Mouse (Mus musculus) heart, adult 2 months (tissue): ENCODE data around the gene Ncln. TPM values are rescaled to one million over a fixed set of nuclear protein-coding genes. Genes with fewer than 3 reads are reported as not detected.

Experiments
- DNase-seq, 2 experiments: peaks; one replicate each; pipeline ENCODE4 v3.0.0; 2021
- H3K27ac ChIP-seq: fragments of 200-600 bp; 2 replicates; pipeline ENCODE4 v1.8.1; 2022
- H3K27me3 ChIP-seq: fragments of 200-500 bp; 2 replicates; pipeline ENCODE4 v1.6.1; 2012; ENCODE audit warnings: mild to moderate bottlenecking, low read length, inconsistent platforms, mixed read lengths; ENCODE audit not compliant: control insufficient read depth, insufficient read depth
- H3K36me3 ChIP-seq: fragments of 200-500 bp; 2 replicates; pipeline ENCODE4 v1.6.1; 2012; ENCODE audit warnings: low read length, inconsistent platforms; ENCODE audit not compliant: control insufficient read depth, insufficient read depth
- H3K4me1 ChIP-seq: fragments of 200-500 bp; 2 replicates; pipeline ENCODE4 v1.6.1; 2011; ENCODE audit warnings: low read length; ENCODE audit not compliant: control insufficient read depth, insufficient read depth
- H3K4me3 ChIP-seq: fragments of 200-600 bp; 2 replicates; pipeline ENCODE4 v1.8.1; 2022
- H3K79me2 ChIP-seq: fragments of 200-500 bp; replicated peaks from 2 replicates; pipeline ENCODE4 v1.6.1; 2012; ENCODE audit warnings: mild to moderate bottlenecking, inconsistent platforms, low read length, moderate library complexity, mixed read lengths; ENCODE audit not compliant: control insufficient read depth, insufficient read depth
- H3K9ac ChIP-seq: fragments of 200-500 bp; 2 replicates; pipeline ENCODE4 v1.6.1; 2012; ENCODE audit warnings: low read depth, mild to moderate bottlenecking, control low read depth, inconsistent platforms, low read length, mixed read lengths
- CTCF ChIP-seq: fragments of 200-600 bp; IDR thresholded peaks from 2 replicates; pipeline ENCODE4 v1.8.1; 2022; ENCODE audit warnings: antibody characterized with exemption, mild to moderate bottlenecking, moderate library complexity
- EP300 ChIP-seq: fragments of 200-500 bp; IDR thresholded peaks from 2 replicates; pipeline ENCODE4 v1.6.1; 2011; ENCODE audit warnings: low read depth, low read length, control low read depth; ENCODE audit not compliant: insufficient read depth
- POLR2A ChIP-seq: fragments of 200-500 bp; IDR thresholded peaks from 2 replicates; pipeline ENCODE4 v1.6.1; 2011; ENCODE audit warnings: mild to moderate bottlenecking, low read depth, low read length, control low read depth; ENCODE audit not compliant: insufficient read depth
- WGBS: fragments of 180-500 bp; shearing (Covaris S2); methylation state at CpG from one replicate; pipeline ENCODE4 v1.1.7; 2018; 5-methylcytosine and 5-hydroxymethylcytosine counted together
- intact Hi-C: fragments of 180-260 bp; cut with DNase I; formaldehyde crosslinking; loops from one replicate; pipeline ENCODE4 v1.15.1; 2025
- polyA plus RNA-seq: library from polyadenylated mRNA; depleted of rRNA; stranded (reverse); fragments of >200 nt; gene quantifications from 2 replicates; pipeline ENCODE4 v1.2.3, GENCODE M21; 2012
- total RNA-seq, 2 experiments: library from RNA; stranded (reverse); gene quantifications; 2 replicates each; pipeline ENCODE4 v1.2.3; 2021

Ncln gene
- total and polyA plus RNA-seq, 3 experiments, result 68.6 to 107 (median 74.2) TPM

GRCm38 (mm10) chr10:81488081-81488480 lies 8.1 kb downstream of the Ncln start:
- no peak overlapping the region for H3K9ac ChIP-seq

DNA sequence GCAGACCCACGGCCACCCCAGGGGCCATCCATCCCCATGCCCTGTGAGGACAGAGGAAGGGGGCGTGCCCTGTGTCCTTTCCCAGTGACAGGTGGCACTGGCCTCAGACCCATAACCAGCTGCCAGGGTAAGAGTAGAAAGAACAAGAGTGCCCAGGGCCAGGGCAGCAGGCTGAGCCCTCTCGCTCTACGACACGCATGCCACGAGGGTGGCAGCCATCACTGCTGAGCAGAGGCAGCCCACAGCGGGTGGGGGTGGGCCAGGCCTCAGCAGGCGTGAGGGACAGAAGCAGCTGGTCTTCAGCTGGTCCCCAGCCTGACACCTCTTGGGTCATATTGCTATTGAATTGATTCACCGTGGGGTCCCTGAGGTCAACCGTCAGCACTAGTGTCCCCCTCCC lies 9.7 kb downstream of the Ncln start:
- H3K27me3 ChIP-seq, result no peaks in the 10 kb centered on the region
- no peaks in the 10 kb centered on the region for H3K36me3 ChIP-seq
- no peak overlapping the region for H3K9ac ChIP-seq
- WGBS, result 92% methylated on average over 10 of the region's 10 CpGs
- intact Hi-C loops, result no loop called here
- H3K4me3 ChIP-seq, result no peak overlapping the region
- no peaks in the 10 kb centered on the region for H3K79me2 ChIP-seq
- no peak for TF ChIP-seq POLR2A
- TF ChIP-seq CTCF, result no peak
- TF ChIP-seq EP300, result no peak
- DNase-seq, result no peak
- no peak overlapping the region for H3K27ac ChIP-seq
- H3K4me1 ChIP-seq, result peaks cover 3% of the 10 kb centered on the region; the same call in 1 of the 2 replicates

More at GRCm38 (mm10) chr10:81488081-81488480, 8.1 kb downstream of the Ncln start:
- Histone ChIP-seq H3K36me3 (no peaks in the 10 kb centered on the region), H3K4me1 (no peaks in the 10 kb centered on the region; the same call in 1 of the 2 replicates), H3K79me2 (no peaks in the 10 kb centered on the region), H3K4me3 (no peak overlapping the region), H3K27me3 (no peaks in the 10 kb centered on the region), H3K27ac (no peak overlapping the region)
- intact Hi-C loops, result no loop called here
- no peak for TF ChIP-seq POLR2A
- TF ChIP-seq CTCF, result peak; percentile 27
- peak in 1 of 2 experiments; percentile 23 for DNase-seq
- 74% methylated on average over 11 of the region's 11 CpGs for WGBS

GRCm38 (mm10) chr10:81485479-81486018 lies 10.6 kb downstream of the Ncln start:
- DNase-seq, result no peak
- 55% methylated on average over 7 of the region's 7 CpGs for WGBS
- intact Hi-C loops, result no loop called here
- H3K27ac ChIP-seq, result no peak overlapping the region
- no peaks in the 10 kb centered on the region for H3K27me3 ChIP-seq
- H3K36me3 ChIP-seq, result no peaks in the 10 kb centered on the region
- peaks cover 3% of the 10 kb centered on the region; the same call in 1 of the 2 replicates for H3K4me1 ChIP-seq
- H3K79me2 ChIP-seq, result no peaks in the 10 kb centered on the region
- no peak overlapping the region for H3K4me3 ChIP-seq
- H3K9ac ChIP-seq, result no peak overlapping the region
- TF ChIP-seq POLR2A (no peak), CTCF (no peak), EP300 (no peak)

DNA sequence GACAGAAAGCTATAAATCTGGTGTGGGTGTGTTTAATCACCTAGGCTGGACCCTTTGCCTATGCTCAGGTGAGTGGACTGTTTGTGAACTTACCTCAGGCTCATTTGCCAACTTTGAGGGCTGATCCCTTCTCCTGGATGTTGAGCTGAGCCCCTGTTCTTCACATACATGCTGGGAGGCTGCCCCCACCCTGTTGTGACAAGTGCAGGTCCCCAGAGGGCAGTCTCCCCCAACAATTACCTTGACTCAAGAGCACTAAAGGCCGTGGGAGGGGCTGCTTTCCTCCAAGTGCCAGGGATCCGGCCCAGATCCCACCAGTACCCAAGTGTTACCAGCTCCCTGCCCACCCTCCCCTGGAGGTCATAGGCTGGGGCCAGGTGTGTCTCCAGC lies 11.1 kb downstream of the Ncln start:
- 8% methylated on average over 2 of the region's 2 CpGs for WGBS
- Histone ChIP-seq H3K36me3 (no peaks in the 10 kb centered on the region), H3K4me3 (no peak overlapping the region), H3K9ac (no peak overlapping the region), H3K4me1 (peaks cover 3% of the 10 kb centered on the region; the same call in 1 of the 2 replicates), H3K27ac (no peak overlapping the region), H3K79me2 (no peaks in the 10 kb centered on the region), H3K27me3 (no peaks in the 10 kb centered on the region)
- DNase-seq, result no peak
- intact Hi-C loops, result no loop called here
- no peak for TF ChIP-seq EP300
- no peak for TF ChIP-seq POLR2A
- peak; percentile 19; the same call in 1 of the 2 replicates for TF ChIP-seq CTCF

DNA sequence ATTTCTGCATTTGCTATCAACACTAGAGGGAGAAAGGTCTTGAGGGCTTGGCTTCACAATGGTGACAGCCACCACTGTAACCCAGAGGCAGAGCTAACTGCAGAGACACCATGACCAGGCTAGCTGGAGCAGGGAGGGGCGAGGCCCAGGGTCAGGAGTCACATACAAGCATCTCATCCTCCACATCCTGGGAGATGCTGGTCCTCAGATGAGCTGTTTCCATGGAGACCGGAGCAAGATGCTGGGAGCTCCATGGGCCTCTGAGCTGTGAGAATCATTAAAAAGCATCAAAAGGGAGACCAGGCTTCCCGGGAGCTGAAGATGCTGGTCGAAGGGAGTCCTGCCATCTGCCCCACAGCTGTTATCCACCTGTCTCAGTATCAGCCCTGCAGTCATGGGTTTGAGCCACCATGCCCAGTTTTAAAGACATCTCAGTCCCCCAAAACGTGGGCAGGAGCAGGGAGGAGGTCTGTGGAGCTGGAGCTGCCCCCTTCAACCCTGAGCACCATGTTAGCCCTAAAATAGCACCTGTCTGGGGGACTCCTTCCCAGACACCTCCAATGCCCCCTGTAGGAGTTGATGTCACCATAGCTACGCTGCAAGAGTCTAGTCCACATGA lies 11.6 kb downstream of the Ncln start:
- no peak overlapping the region for H3K4me3 ChIP-seq
- H3K27ac ChIP-seq, result no peak overlapping the region
- DNase-seq, result peak in 1 of 2 experiments; percentile 18
- H3K4me1 ChIP-seq, result peaks cover 3% of the 10 kb centered on the region; the same call in 1 of the 2 replicates
- no peaks in the 10 kb centered on the region for H3K79me2 ChIP-seq
- 67% methylated on average over 6 of the region's 6 CpGs for WGBS
- H3K27me3 ChIP-seq, result no peaks in the 10 kb centered on the region
- H3K36me3 ChIP-seq, result no peaks in the 10 kb centered on the region
- no peak for TF ChIP-seq EP300
- TF ChIP-seq CTCF, result no peak
- no peak for TF ChIP-seq POLR2A
- intact Hi-C loops, result no loop called here
- H3K9ac ChIP-seq, result no peak overlapping the region

GRCm38 (mm10) chr10:81483983-81484382 lies 12.2 kb downstream of the Ncln start:
- peaks cover 3% of the 10 kb centered on the region; the same call in 1 of the 2 replicates for H3K4me1 ChIP-seq
- no peaks in the 10 kb centered on the region for H3K36me3 ChIP-seq
- H3K27ac ChIP-seq, result no peak overlapping the region
- H3K4me3 ChIP-seq, result no peak overlapping the region
- intact Hi-C loops, result no loop called here
- no peaks in the 10 kb centered on the region for H3K79me2 ChIP-seq
- no peak overlapping the region for H3K9ac ChIP-seq
- TF ChIP-seq CTCF (peak; percentile 59), POLR2A (no peak), EP300 (no peak)
- no peaks in the 10 kb centered on the region for H3K27me3 ChIP-seq
- DNase-seq, result no peak
- 18% methylated on average over 9 of the region's 9 CpGs for WGBS
